Mouse (Mus musculus): ENCODE results near the gene Cadps2. TPM values are rescaled to one million over a fixed set of nuclear protein-coding genes. Genes with fewer than 3 reads are reported as not detected.

The Cadps2 gene
- polyA plus RNA-seq (2015; fragmentation: Nextera tagmentation; extraction: Ambion mirVana): 4.4 and 4.7 TPM in 2 replicates

- peak; percentile 87 for ATAC-seq (ENCODE audit: low FRiP score)
- Histone ChIP-seq H3K9ac (peak within 1 kb of the TSS; percentile 76), H3K9me3 (no peaks in the 10 kb centered on the region), H3K4me1 (replicated peaks) (peaks cover 16% of the 10 kb centered on the region), H3K36me3 (no peaks in the 10 kb centered on the region), H3K4me2 (peak within 1 kb of the TSS; percentile 94), H3K4me3 (peak within 1 kb of the TSS; percentile 68), H3K27me3 (peaks cover 55% of the 10 kb centered on the region), H3K27ac (no peak within 1 kb of the TSS; the same call in 1 of the 2 replicates)
- under 1% methylated on average over 112 of the region's 114 CpGs for WGBS
These were observed at the start of gene Cadps2 for GRCm38 (mm10) chr6:23839009-23839811. Gene Cadps2, minus strand, starts transcription at chr6:23839421.

- no peak for ATAC-seq (ENCODE audit: low FRiP score)
- H3K4me3 ChIP-seq: no peak overlapping the region
- 19% methylated on average over 6 of the region's 6 CpGs for WGBS
- H3K36me3 ChIP-seq: no peaks in the 10 kb centered on the region
- no peak overlapping the region for H3K27ac ChIP-seq
- H3K9ac ChIP-seq: no peak overlapping the region
- H3K27me3 ChIP-seq: no peaks in the 10 kb centered on the region
- H3K4me1 ChIP-seq (replicated peaks): no peaks in the 10 kb centered on the region
- no peak overlapping the region for H3K4me2 ChIP-seq
- no peaks in the 10 kb centered on the region for H3K9me3 ChIP-seq
These were observed 47.2 kb upstream of the Cadps2 start for GRCm38 (mm10) chr6:23886418-23886817.

GRCm38 (mm10) chr6:23876765-23877408 is 37.7 kb upstream of the Cadps2 start:
- no peak overlapping the region; the same call in 1 of the 2 replicates for H3K27ac ChIP-seq
- no peaks in the 10 kb centered on the region for H3K36me3 ChIP-seq
- no peak overlapping the region for H3K4me3 ChIP-seq
- H3K27me3 ChIP-seq: no peaks in the 10 kb centered on the region
- no peaks in the 10 kb centered on the region for H3K9me3 ChIP-seq
- H3K4me2 ChIP-seq: no peak overlapping the region
- 39% methylated on average over 4 of the region's 4 CpGs for WGBS
- H3K9ac ChIP-seq: no peak overlapping the region
- H3K4me1 ChIP-seq (replicated peaks): 0 out of 2 replicates have a peak, but pooled peaks cover 3% of the 10 kb centered on the region
- ATAC-seq (ENCODE audit: low FRiP score): 0 out of 2 replicates have a peak, but pooled peaks have one; percentile 43

GRCm38 (mm10) chr6:23876363-23876762 is 37.1 kb upstream of the Cadps2 start:
- no peak for ATAC-seq (ENCODE audit: low FRiP score)

GRCm38 (mm10) chr6:23873812-23874211 is 34.6 kb upstream of the Cadps2 start:
- no peak overlapping the region for H3K9ac ChIP-seq
- no peaks in the 10 kb centered on the region for H3K36me3 ChIP-seq
- no peaks in the 10 kb centered on the region for H3K9me3 ChIP-seq
- no peak for ATAC-seq (ENCODE audit: low FRiP score)
- H3K27me3 ChIP-seq: no peaks in the 10 kb centered on the region
- no peak overlapping the region for H3K27ac ChIP-seq
- 89% methylated on average over 4 of the region's 4 CpGs for WGBS
- H3K4me1 ChIP-seq (replicated peaks): 0 out of 2 replicates have a peak, but pooled peaks cover 3% of the 10 kb centered on the region
- H3K4me2 ChIP-seq: no peak overlapping the region
- no peak overlapping the region for H3K4me3 ChIP-seq

More at GRCm38 (mm10) chr6:23876363-23876762, 37.1 kb upstream of the Cadps2 start:
- H3K4me2 ChIP-seq: no peak overlapping the region
- H3K9me3 ChIP-seq: no peaks in the 10 kb centered on the region
- 80% methylated on average over 4 of the region's 4 CpGs for WGBS
- H3K36me3 ChIP-seq: no peaks in the 10 kb centered on the region
- no peak overlapping the region for H3K4me3 ChIP-seq
- H3K9ac ChIP-seq: no peak overlapping the region
- H3K4me1 ChIP-seq (replicated peaks): 0 out of 2 replicates have a peak, but pooled peaks cover 3% of the 10 kb centered on the region
- H3K27me3 ChIP-seq: no peaks in the 10 kb centered on the region
- H3K27ac ChIP-seq: no peak overlapping the region

- no peaks in the 10 kb centered on the region for H3K36me3 ChIP-seq
- H3K9me3 ChIP-seq: no peaks in the 10 kb centered on the region
- H3K27me3 ChIP-seq: no peaks in the 10 kb centered on the region
- ATAC-seq (ENCODE audit: low FRiP score): no peak
- no peak overlapping the region for H3K4me3 ChIP-seq
- 0 out of 2 replicates have a peak, but pooled peaks cover 3% of the 10 kb centered on the region for H3K4me1 ChIP-seq (replicated peaks)
- no peak overlapping the region for H3K4me2 ChIP-seq
- H3K9ac ChIP-seq: no peak overlapping the region
- no peak overlapping the region for H3K27ac ChIP-seq
- WGBS: 89% methylated on average over 3 of the region's 3 CpGs
These were observed 34.0 kb upstream of the Cadps2 start for GRCm38 (mm10) chr6:23873231-23873630.

- no peak for ATAC-seq (ENCODE audit: low FRiP score)
- H3K4me3 ChIP-seq: no peak overlapping the region
- H3K9ac ChIP-seq: no peak overlapping the region
- H3K9me3 ChIP-seq: no peaks in the 10 kb centered on the region
- H3K27ac ChIP-seq: no peak overlapping the region
- no peaks in the 10 kb centered on the region for H3K4me1 ChIP-seq (replicated peaks)
- H3K36me3 ChIP-seq: no peaks in the 10 kb centered on the region
- H3K4me2 ChIP-seq: no peak overlapping the region
- H3K27me3 ChIP-seq: no peaks in the 10 kb centered on the region
These were observed 30.8 kb upstream of the Cadps2 start for GRCm38 (mm10) chr6:23869971-23870370.

GRCm38 (mm10) chr6:23866298-23866697 is 27.1 kb upstream of the Cadps2 start:
- no peak overlapping the region for H3K9ac ChIP-seq
- H3K27me3 ChIP-seq: no peaks in the 10 kb centered on the region

GRCm38 (mm10) chr6:23853464-23853863 is 14.2 kb upstream of the Cadps2 start:
- Histone ChIP-seq H3K27ac (no peak overlapping the region), H3K4me2 (no peak overlapping the region), H3K27me3 (no peaks in the 10 kb centered on the region), H3K36me3 (no peaks in the 10 kb centered on the region), H3K4me3 (no peak overlapping the region), H3K9me3 (no peaks in the 10 kb centered on the region), H3K4me1 (replicated peaks) (no peaks in the 10 kb centered on the region), H3K9ac (no peak overlapping the region)
- WGBS: 92% methylated on average over 11 of the region's 11 CpGs
- ATAC-seq (ENCODE audit: low FRiP score): no peak

More at GRCm38 (mm10) chr6:23866298-23866697, 27.1 kb upstream of the Cadps2 start:
- H3K4me2 ChIP-seq: no peak overlapping the region
- H3K9me3 ChIP-seq: no peaks in the 10 kb centered on the region
- 94% methylated on average over 7 of the region's 7 CpGs for WGBS
- H3K36me3 ChIP-seq: no peaks in the 10 kb centered on the region
- H3K4me1 ChIP-seq (replicated peaks): no peaks in the 10 kb centered on the region
- no peak for ATAC-seq (ENCODE audit: low FRiP score)
- no peak overlapping the region for H3K4me3 ChIP-seq
- H3K27ac ChIP-seq: no peak overlapping the region

- Histone ChIP-seq H3K9ac (peak overlapping the region; percentile 76; the same call in 1 of the 2 replicates), H3K4me3 (peak overlapping the region; percentile 68), H3K27me3 (peaks cover 55% of the 10 kb centered on the region), H3K4me2 (peak overlapping the region; percentile 94), H3K27ac (no peak overlapping the region), H3K9me3 (no peaks in the 10 kb centered on the region), H3K36me3 (no peaks in the 10 kb centered on the region), H3K4me1 (replicated peaks) (peaks cover 16% of the 10 kb centered on the region)
- WGBS: 2% methylated on average over 15 of the region's 15 CpGs
- ATAC-seq (ENCODE audit: low FRiP score): peak; percentile 6; the same call in 1 of the 2 replicates
These were observed 780 bp upstream of the Cadps2 start for GRCm38 (mm10) chr6:23840001-23840400.

GRCm38 (mm10) chr6:23838401-23839008 is 716 bp downstream of the Cadps2 start:
- peak overlapping the region; percentile 76 for H3K9ac ChIP-seq
- peak overlapping the region; percentile 68 for H3K4me3 ChIP-seq
- no peak overlapping the region; the same call in 1 of the 2 replicates for H3K27ac ChIP-seq
- peaks cover 16% of the 10 kb centered on the region for H3K4me1 ChIP-seq (replicated peaks)
- no peaks in the 10 kb centered on the region for H3K36me3 ChIP-seq
- H3K27me3 ChIP-seq: peaks cover 55% of the 10 kb centered on the region
- peak; percentile 69 for ATAC-seq (ENCODE audit: low FRiP score)
- peak overlapping the region; percentile 94 for H3K4me2 ChIP-seq
- no peaks in the 10 kb centered on the region for H3K9me3 ChIP-seq
- 2% methylated on average over 29 of the region's 35 CpGs for WGBS

GRCm38 (mm10) chr6:23837631-23838030 is 1.6 kb downstream of the Cadps2 start:
- peaks cover 54% of the 10 kb centered on the region for H3K27me3 ChIP-seq
- WGBS: 94% methylated on average over 7 of the region's 7 CpGs
- no peak overlapping the region for H3K4me3 ChIP-seq
- H3K9ac ChIP-seq: no peak overlapping the region
- no peaks in the 10 kb centered on the region for H3K36me3 ChIP-seq
- no peak for ATAC-seq (ENCODE audit: low FRiP score)
- H3K4me2 ChIP-seq: peak overlapping the region; percentile 94
- no peaks in the 10 kb centered on the region for H3K9me3 ChIP-seq
- H3K27ac ChIP-seq: no peak overlapping the region
- peaks cover 16% of the 10 kb centered on the region for H3K4me1 ChIP-seq (replicated peaks)
